Mouse (Mus musculus) kidney, adult 2 months (tissue): Measurements from ENCODE around the gene Spaca9.

Source experiments
- CTCF ChIP-seq: fragments of 200-500 bp; conservative IDR thresholded peaks from 2 replicates; pipeline ENCODE4 v1.5.1; 2011; ENCODE audit warnings: low read depth, mild to moderate bottlenecking, control low read depth, low read length, moderate library complexity, mixed read lengths; ENCODE audit not compliant: insufficient read depth, insufficient read length
- POLR2A ChIP-seq: fragments of 200-500 bp; IDR thresholded peaks from one replicate; pipeline ENCODE4 v1.6.1; 2011; ENCODE audit warnings: low read depth, low read length, control low read depth

GRCm38 (mm10) chr2:28681718-28682117 is 17.8 kb downstream of the Spaca9 start:
- TF ChIP-seq POLR2A: no peak
- TF ChIP-seq CTCF: no peak
